Mouse (Mus musculus) heart, adult 2 months (tissue): ENCODE measurements at regions not wholly inside any gene's neighbourhood (a gene's known extent, or its start where the extent isn't known, plus 50 kb on each side); places are given as distances from the start of the nearest gene placed in this dataset.

Source experiments
- CTCF ChIP-seq: fragments of 200-600 bp; IDR thresholded peaks from 2 replicates; pipeline ENCODE4 v1.8.1; 2022; ENCODE audit warnings: antibody characterized with exemption, mild to moderate bottlenecking, moderate library complexity
- POLR2A ChIP-seq: fragments of 200-500 bp; IDR thresholded peaks from 2 replicates; pipeline ENCODE4 v1.6.1; 2011; ENCODE audit warnings: mild to moderate bottlenecking, low read depth, low read length, control low read depth; ENCODE audit not compliant: insufficient read depth

- TF ChIP-seq CTCF (no peak), POLR2A (no peak)
These were observed 291.5 kb downstream of the Diras2 start for GRCm38 (mm10) chr13:52239563-52239962.
